Mouse (Mus musculus) left cerebral cortex, adult 18-20 months (tissue): ENCODE results near the gene Irx5. TPM values are rescaled to one million over a fixed set of nuclear protein-coding genes. Genes with fewer than 3 reads are reported as not detected.

ENCODE experiments used
- DNase-seq, 2 experiments: peaks; one replicate each; pipeline ENCODE4 v3.0.0; 2021 to 2022; ENCODE audit warnings: low spot score in 2 of 2, mixed read lengths in 1 of 2
- total RNA-seq, 2 experiments: library from RNA; stranded (reverse); gene quantifications; 2 replicates each; pipeline ENCODE4 v1.2.3; 2021

The Irx5 gene
- total RNA-seq, 2 experiments from 2014 or later: 0.14 TPM; not detected in 1

- DNase-seq: no peak
These were observed 2.8 kb downstream of the Irx5 start for GRCm38 (mm10) chr8:92360083-92360861.

GRCm38 (mm10) chr8:92361546-92362351 lies 4.3 kb downstream of the Irx5 start:
- DNase-seq: no peak

- DNase-seq: no peak
These were observed 5.1 kb downstream of the Irx5 start for GRCm38 (mm10) chr8:92362396-92363115.

GRCm38 (mm10) chr8:92363217-92364147 lies 6.1 kb downstream of the Irx5 start:
- no peak for DNase-seq

GRCm38 (mm10) chr8:92364148-92364775 lies 6.8 kb downstream of the Irx5 start:
- no peak for DNase-seq

GRCm38 (mm10) chr8:92364776-92365240 lies 7.4 kb downstream of the Irx5 start:
- DNase-seq: no peak

- DNase-seq: no peak
These were observed 8.0 kb downstream of the Irx5 start for GRCm38 (mm10) chr8:92365241-92365943.

GRCm38 (mm10) chr8:92365944-92366735 lies 8.7 kb downstream of the Irx5 start:
- DNase-seq: no peak

- DNase-seq: no peak
These were observed 9.4 kb downstream of the Irx5 start for GRCm38 (mm10) chr8:92366736-92367267.

- no peak for DNase-seq
These were observed 22.1 kb downstream of the Irx5 start for GRCm38 (mm10) chr8:92379524-92379923.

- no peak for DNase-seq
These were observed 23.1 kb downstream of the Irx5 start for GRCm38 (mm10) chr8:92380571-92380970.

- no peak for DNase-seq
These were observed 30.5 kb downstream of the Irx5 start for GRCm38 (mm10) chr8:92387893-92388292.

GRCm38 (mm10) chr8:92404218-92404617 lies 46.8 kb downstream of the Irx5 start:
- DNase-seq: no peak

GRCm38 (mm10) chr8:92408092-92408491 lies 50.7 kb downstream of the Irx5 start:
- no peak for DNase-seq

- no peak for DNase-seq
These were observed 56.2 kb downstream of the Irx5 start for GRCm38 (mm10) chr8:92413583-92413982.

GRCm38 (mm10) chr8:92420666-92421065 lies 63.2 kb downstream of the Irx5 start:
- DNase-seq: no peak
